Mouse (Mus musculus) kidney, adult 11 months (tissue): Measurements from ENCODE around the gene Lrrc26.

Experiments
- DNase-seq: peaks from one replicate; pipeline ENCODE4 v3.0.0; 2022

Gene Lrrc26

GRCm38 (mm10) chr2:25267241-25267640, 22.5 kb upstream of the Lrrc26 start:
- no peak for DNase-seq

GRCm38 (mm10) chr2:25267746-25268309, 21.9 kb upstream of the Lrrc26 start:
- DNase-seq = no peak

DNA sequence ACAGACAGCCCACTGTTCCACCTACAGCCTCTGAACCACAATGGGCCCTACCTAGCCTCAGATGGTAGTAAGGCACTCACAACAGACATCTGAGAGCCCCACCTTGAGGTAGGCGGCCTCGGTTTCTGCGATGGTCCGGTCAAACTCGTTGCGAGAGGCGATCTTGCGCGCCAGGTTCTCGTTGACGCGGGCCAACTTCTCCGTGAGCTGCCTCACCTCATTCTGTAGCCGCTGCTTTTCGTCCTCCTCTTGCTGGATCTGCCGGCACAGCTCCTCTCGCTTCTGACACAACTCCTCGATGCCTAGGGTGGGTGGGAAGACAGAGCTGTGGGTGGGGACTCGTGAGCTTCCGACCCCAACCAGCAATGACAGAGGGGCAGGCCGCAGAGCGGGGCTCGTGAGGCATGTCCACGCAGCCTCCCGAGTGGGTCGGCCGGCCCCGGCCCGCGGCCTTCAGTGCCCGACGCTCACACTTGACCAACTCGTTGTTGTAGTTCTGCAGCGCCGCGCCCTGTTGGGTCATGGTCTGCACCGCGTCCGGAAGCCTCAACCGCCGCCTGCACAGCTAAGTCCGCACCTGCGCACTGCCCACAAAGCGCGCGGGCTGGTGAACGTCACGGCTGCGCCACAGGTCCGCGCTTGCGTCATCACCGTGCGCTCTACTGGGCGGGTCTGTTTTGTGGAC, 17.7 kb upstream of the Lrrc26 start, which contains the start of the genes Ssna1 and Anapc2:
Gene Ssna1, minus strand, starts transcription at position 612 of the 685 bp plus-strand sequence.
Gene Anapc2, plus strand, starts transcription at position 652 of the 685 bp plus-strand sequence.
- DNase-seq = peak; percentile 96

- no peak for DNase-seq
Measured at GRCm38 (mm10) chr2:25272515-25272914, 17.2 kb upstream of the Lrrc26 start.

DNA sequence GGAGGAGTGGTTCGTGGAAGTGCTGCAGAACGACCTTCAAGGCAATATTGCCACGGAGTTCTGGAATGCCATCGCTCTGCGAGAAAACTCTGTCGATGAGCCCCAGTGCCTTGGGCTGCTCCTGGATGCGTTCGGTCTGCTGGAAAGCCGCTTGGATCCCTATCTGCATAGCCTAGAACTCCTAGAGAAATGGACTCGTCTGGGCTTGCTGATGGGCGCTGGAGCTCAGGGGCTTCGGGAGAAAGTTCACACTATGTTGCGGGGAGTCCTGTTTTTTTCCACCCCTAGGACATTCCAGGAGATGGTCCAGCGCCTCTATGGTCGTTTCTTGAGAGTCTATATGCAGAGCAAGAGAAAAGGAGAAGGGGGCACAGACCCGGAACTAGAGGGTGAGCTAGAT, 16.7 kb upstream of the Lrrc26 start:
- DNase-seq = no peak

DNA sequence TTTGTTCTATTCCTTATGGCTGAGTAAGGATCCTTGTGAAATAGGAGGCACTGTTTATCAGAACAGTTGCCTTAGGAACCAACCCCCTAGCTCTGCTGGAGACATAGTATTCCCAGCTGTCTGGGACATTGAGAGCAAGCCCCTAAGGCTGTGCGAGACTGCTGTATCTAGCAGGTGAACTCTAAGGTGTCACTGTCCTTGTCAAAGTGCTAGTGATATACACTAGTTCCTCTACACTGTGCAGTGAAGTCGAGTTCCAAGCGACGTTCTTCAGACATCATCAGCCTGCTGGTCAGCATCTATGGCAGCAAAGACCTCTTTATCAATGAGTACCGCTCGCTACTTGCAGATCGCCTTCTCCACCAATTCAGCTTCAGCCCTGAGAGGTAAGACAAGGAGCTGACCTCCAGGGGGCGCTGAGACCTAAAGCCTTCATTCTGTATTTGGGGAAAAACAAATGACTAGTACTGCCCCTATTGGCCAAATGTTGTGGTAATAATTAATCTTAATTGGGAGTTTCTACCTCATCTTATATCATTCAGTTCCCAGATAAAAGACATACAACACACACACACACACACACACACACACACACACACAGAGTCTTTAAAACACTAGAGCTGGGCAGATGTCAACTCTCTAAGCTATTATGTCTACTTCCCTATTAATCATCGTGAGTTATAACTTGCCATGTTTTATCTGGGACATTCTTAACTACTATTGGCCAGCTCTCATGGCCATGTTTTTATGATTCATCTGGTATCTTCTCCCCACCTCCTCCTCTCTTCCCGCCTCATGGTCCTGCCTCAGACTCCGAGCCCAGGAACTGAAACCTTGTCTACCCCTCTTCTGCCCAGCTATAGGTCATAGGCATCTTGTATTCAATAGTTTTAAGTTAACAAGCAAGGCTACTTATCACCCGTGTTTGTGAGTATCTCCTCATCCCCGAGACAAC, 10.5 kb upstream of the Lrrc26 start:
- DNase-seq = peak; percentile 72

DNA sequence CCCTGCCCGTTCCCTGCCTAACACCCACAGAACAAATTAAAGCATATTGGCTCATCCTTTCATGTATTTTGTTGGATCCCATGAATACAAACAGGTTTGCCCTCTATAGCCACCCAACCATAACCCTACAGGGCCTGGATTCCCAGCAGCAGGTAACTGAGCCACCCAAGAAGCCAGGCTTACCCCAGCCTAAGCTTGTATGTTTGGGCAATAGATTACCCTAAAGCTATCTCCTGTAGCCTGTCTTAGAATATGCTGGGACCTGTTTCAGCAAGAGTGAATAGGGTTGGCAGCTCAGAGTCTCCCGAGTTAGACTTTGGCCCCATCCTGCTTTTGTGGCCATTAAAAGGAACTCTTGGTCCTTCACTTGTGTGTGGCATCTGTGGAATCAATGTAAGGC, 4.2 kb upstream of the Lrrc26 start:
- no peak for DNase-seq

GRCm38 (mm10) chr2:25286314-25286713, 3.4 kb upstream of the Lrrc26 start:
- no peak for DNase-seq

DNA sequence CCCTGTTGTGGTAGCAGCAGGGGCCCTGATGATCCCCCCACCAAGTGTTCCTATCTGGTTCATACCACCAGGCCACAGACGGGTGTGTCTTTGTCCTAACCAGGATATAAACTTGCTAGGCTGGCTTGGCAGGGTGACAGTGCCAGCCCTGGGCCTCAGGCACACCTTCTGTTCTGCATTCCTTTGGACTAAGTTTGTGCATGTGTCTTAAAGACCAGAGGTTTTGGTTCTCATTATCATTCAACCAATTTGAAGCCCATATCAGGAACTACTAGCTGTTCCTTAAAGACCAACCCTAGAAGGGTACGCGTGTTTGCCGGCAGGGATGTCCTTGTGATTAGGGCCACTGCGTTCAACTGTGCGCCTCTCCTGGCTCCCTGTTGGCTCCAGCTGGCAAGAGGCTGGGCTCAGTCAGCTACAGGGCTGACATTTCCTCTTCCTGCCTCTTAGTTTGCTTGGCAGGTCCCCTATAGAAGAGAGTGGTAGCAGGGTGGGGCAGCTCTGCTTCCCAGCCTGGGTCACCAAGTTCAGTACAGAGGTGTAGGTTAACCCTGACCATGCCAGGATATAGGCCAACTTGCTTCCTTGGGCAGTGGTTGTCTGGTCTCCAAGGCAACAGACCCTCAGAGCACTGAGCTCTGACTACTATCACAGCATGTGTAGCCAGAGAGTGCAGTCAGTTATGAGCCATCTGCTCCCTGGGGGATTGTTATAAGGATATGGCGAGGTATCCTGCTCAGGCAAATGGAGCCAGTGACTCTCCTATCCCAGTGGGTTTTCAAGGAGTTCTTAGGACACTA, 2.7 kb upstream of the Lrrc26 start:
- DNase-seq = peak; percentile 67

GRCm38 (mm10) chr2:25287927-25288649, 1.6 kb upstream of the Lrrc26 start, which contains the start of gene Tmem210:
Gene Tmem210 (plus strand): TSS chr2:25288145.
- no peak for DNase-seq

GRCm38 (mm10) chr2:25288734-25289345, 875 bp upstream of the Lrrc26 start:
- no peak for DNase-seq

GRCm38 (mm10) chr2:25290101-25290815, 543 bp downstream of the Lrrc26 start:
- no peak for DNase-seq

DNA sequence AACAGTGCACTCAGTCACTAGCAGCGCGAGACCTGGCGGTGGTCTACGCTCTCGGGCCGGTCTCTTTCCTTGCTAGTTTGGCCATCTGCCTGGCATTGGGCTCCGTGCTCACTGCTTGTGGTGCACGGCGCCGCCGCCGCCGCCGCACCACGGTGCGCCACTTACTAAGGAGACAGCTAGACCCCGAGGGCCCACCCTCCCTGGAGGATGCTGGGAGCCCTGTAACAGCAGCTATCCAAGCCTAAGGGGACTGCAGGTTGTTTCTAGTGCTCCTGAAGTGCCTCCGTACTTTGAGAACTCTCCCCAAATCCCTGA, 1.1 kb downstream of the Lrrc26 start:
- no peak for DNase-seq

GRCm38 (mm10) chr2:25291184-25292053, 1.7 kb downstream of the Lrrc26 start:
- DNase-seq = no peak

DNA sequence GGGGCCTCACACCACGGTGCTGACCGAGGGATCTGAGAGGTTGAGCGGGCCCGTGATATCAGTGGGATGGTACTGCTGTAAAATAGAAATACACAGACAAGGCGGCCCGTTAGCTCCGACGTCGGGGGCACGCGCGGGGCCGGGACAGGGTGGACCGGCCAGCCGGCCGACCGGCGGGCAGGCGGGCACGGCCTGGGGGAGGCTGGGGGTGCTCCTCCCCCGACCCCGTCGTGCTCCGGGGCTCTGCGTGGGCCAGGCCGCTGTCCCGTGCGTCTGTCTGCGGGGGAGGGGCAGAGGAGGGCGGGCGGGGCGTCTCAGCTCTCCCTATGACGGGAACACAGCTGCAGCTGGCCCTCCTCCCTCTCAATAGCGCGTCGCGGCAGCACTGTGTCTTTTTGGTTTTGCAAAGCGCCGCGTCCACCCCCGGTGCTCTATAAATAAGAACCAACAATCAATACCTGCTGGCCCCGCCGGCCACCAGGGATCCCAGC, 2.4 kb downstream of the Lrrc26 start:
- DNase-seq = no peak

- DNase-seq = no peak
Measured at GRCm38 (mm10) chr2:25292856-25293255, 3.1 kb downstream of the Lrrc26 start.

DNA sequence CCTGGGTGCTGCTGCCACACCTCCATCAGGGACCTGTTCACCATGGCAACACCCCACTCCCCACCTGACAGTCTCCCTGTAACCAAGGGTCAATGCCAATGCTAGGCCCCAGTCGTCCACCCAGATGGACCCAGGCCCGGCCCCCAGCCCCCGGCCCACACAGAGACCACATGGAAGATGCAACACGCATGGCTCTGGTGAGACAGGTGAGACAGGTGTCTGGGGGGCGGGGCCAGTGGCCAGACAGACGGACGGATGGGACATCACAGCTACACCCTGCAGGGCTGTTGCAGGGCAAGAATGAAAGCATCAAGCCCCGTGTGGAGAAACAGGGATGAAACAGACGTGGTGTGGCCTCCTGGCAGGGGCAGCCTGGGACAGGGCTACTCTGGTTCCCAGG, 4.0 kb downstream of the Lrrc26 start:
- no peak for DNase-seq

GRCm38 (mm10) chr2:25297093-25297492, 7.4 kb downstream of the Lrrc26 start:
- no peak for DNase-seq

- no peak for DNase-seq
Measured at GRCm38 (mm10) chr2:25298046-25298445, 8.3 kb downstream of the Lrrc26 start.

DNA sequence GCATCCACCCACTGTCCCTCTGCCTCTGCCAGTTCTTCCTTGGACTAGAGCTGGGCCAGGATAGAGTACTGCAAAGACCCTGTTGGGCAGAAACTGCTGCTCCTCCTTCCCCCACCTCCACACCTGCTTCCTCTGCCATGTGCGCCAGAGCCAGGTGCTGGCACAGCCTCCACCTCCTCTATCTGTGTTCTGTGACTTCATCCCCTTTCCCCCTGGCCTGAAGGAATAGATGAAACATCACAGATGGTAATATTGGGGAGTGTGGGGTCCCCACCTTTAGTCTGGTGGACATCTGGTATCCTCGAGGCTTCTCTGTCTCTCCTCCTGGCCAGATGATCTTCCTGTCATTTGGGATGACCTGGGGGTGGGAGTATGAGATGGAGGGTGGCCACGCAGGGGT, 13.7 kb downstream of the Lrrc26 start:
- no peak for DNase-seq
